Comparison of ENCODE assay signal across 13 mouse cellular contexts in genomic region chr10:84230011-84230781, GRCm38 (mm10).
A peak's percentile ranks its signal among the peaks of the same experiment; 100 is the strongest.
DNase-seq lines count a peak whose midpoint lies in the region; ATAC-seq and TF ChIP-seq lines count a peak whose summit lies in the region.
"Had no signal": no experiment of that assay in that cellular context is flagged by ENCODE, and none has a peak within 500 bp of the region (broad histone marks: within the 10 kb centered on the region; RNA-seq: fewer than 3 reads in every experiment).

No protein-coding gene starts in this region.

- no peak for DNase-seq in gastrocnemius, adult 2 months
- no peak for DNase-seq in gastrocnemius, postnatal 4 days (ENCODE audit: low spot score in 2 of 2)
- peak; percentile 61 to 88 for DNase-seq in adrenal gland, adult (ENCODE audit: inconsistent age in 2 of 2, low spot score in 1 of 2)
- peak; percentile 79 to 83 for DNase-seq in heart, adult 9 months (ENCODE audit: low spot score in 2 of 2)
- peak; percentile 10 to 30 for DNase-seq in layer of hippocampus, adult 8-10 months (ENCODE audit: low spot score in 2 of 2)
- DNase-seq in midbrain, postnatal 0 days (ENCODE audit: low spot score), result no peak
- DNase-seq: B cell, adult 2 months; liver, postnatal 0 days had no signal

- no peak for TF ChIP-seq CTCF in gastrocnemius, adult 2 months (IDR thresholded peaks at IDR 0.05)
- TF ChIP-seq CTCF in midbrain, postnatal 0 days (IDR thresholded peaks at IDR 0.05), result no peak

- H3K4me3 ChIP-seq in gastrocnemius, adult 2 months, result no peak overlapping the region
- H3K4me3 ChIP-seq in midbrain, postnatal 0 days (ENCODE audit: low read depth, low read length), result no peak overlapping the region

- no peak for ATAC-seq in activated CD4-positive, CD25-positive, alpha-beta regulatory T cell, adult 4 months
- no peak for ATAC-seq in midbrain, postnatal 0 days (ENCODE audit: low FRiP score)
- ATAC-seq in megakaryocyte, adult 5-6 weeks (ENCODE audit: poor library complexity, severe bottlenecking), result no peak
- ATAC-seq: liver, postnatal 0 days; midbrain, embryonic 16.5 days; Patski had no signal

- WGBS in midbrain, postnatal 0 days, result 84% methylated on average over 18 of the region's 18 CpGs

- no peaks in the 10 kb centered on the region for H3K36me3 ChIP-seq in midbrain, postnatal 0 days (ENCODE audit: insufficient read depth, low read length)

- H3K9ac ChIP-seq in midbrain, postnatal 0 days (replicated peaks; ENCODE audit: low read length, poor library complexity, severe bottlenecking), result no peak overlapping the region
- H3K9ac ChIP-seq: forebrain, postnatal 0 days; liver, postnatal 0 days had no signal

- no peaks in the 10 kb centered on the region for H3K9me3 ChIP-seq in midbrain, postnatal 0 days (ENCODE audit: low read length)

- peak overlapping the region; percentile 53; the same call in 1 of the 2 replicates for H3K27ac ChIP-seq in gastrocnemius, adult 2 months
- H3K27ac ChIP-seq in midbrain, postnatal 0 days (ENCODE audit: low read depth, low read length), result no peak overlapping the region

- intact Hi-C loops in gastrocnemius, adult 2 months (cut with DNase I), result no loop called here

- no peak overlapping the region for H3K4me2 ChIP-seq in midbrain, postnatal 0 days (ENCODE audit: low read depth, low read length, poor library complexity, severe bottlenecking)

- H3K4me1 ChIP-seq in midbrain, postnatal 0 days (ENCODE audit: insufficient read depth, low read length), result no peaks in the 10 kb centered on the region

- no peaks in the 10 kb centered on the region for H3K27me3 ChIP-seq in midbrain, postnatal 0 days (ENCODE audit: insufficient read depth, low read length)
- H3K27me3 ChIP-seq: Patski had no signal

Comparison
In these comparisons a context has a peak if more than half of its experiments do, and no peak if none do; other contexts are left out.
1. DNase-seq: peak in adrenal gland, adult (2 of 2), heart, adult 9 months (2 of 2) and layer of hippocampus, adult 8-10 months (2 of 2); none in gastrocnemius, adult 2 months (single experiment), gastrocnemius, postnatal 4 days (0 of 2) and midbrain, postnatal 0 days (single experiment).